Mouse (Mus musculus) embryonic facial prominence, embryonic 12.5 days (tissue): ENCODE data around the gene Arl5a. TPM values are rescaled to one million over a fixed set of nuclear protein-coding genes. Genes with fewer than 3 reads are reported as not detected.

Experiments used
- ATAC-seq: fragments of 200-750 bp; cut with Nextera tagmentation; 2 replicates; pipeline ENCODE4 v1.8.0; 2017; ENCODE audit not compliant: insufficient number of reproducible peaks, insufficient read depth, low FRiP score, low TSS enrichment
- H3K27ac ChIP-seq: fragments of 300-500 bp; sonication (generic); 2 replicates; pipeline ENCODE4 v1.5.1; 2016; ENCODE audit warnings: mild to moderate bottlenecking
- H3K27me3 ChIP-seq: fragments of 300-500 bp; sonication (generic); 2 replicates; pipeline ENCODE4 v1.6.1; 2016; ENCODE audit warnings: mild to moderate bottlenecking, moderate library complexity
- H3K36me3 ChIP-seq: fragments of 300-500 bp; sonication (generic); 2 replicates; pipeline ENCODE4 v1.6.1; 2016; ENCODE audit warnings: mild to moderate bottlenecking
- H3K4me1 ChIP-seq: fragments of 300-500 bp; sonication (generic); 2 replicates; pipeline ENCODE4 v1.6.1; 2016
- H3K4me2 ChIP-seq: fragments of 300-500 bp; sonication (generic); replicated peaks from 2 replicates; pipeline ENCODE4 v1.6.1; 2016; ENCODE audit warnings: mild to moderate bottlenecking, moderate library complexity
- H3K4me3 ChIP-seq: fragments of 300-500 bp; sonication (generic); 2 replicates; pipeline ENCODE4 v1.5.1; 2016; ENCODE audit warnings: mild to moderate bottlenecking
- H3K9ac ChIP-seq: fragments of 300-500 bp; sonication (generic); 2 replicates; pipeline ENCODE4 v1.6.1; 2016; ENCODE audit warnings: mild to moderate bottlenecking, moderate library complexity
- H3K9me3 ChIP-seq: fragments of 300-500 bp; sonication (generic); 2 replicates; pipeline ENCODE4 v1.6.1; 2016; ENCODE audit warnings: mild to moderate bottlenecking, moderate library complexity
- WGBS: fragments of 180-500 bp; shearing (Covaris S2); methylation state at CpG from one replicate; pipeline ENCODE4 v1.1.7; 2016; 5-methylcytosine and 5-hydroxymethylcytosine counted together
- polyA plus RNA-seq: library from polyadenylated mRNA; unstranded; fragments of >200 nt; fragmentation: Nextera tagmentation; extraction: Ambion mirVana; gene quantifications from 2 replicates; pipeline ENCODE4 v1.2.1, GENCODE M21; 2016

Gene Arl5a
- polyA plus RNA-seq: 59.7 and 65.5 TPM in 2 replicates

GRCm38 (mm10) chr2:52424747-52425522 is at the start of gene Arl5a:
Arl5a (minus strand) TSS chr2:52424901.
- peak; percentile 91 for ATAC-seq
- H3K27me3 ChIP-seq: no peaks in the 10 kb centered on the region
- peak within 1 kb of the TSS; percentile 74 for H3K4me2 ChIP-seq
- H3K27ac ChIP-seq: peak within 1 kb of the TSS; percentile 92
- H3K4me3 ChIP-seq: peak within 1 kb of the TSS; percentile 95
- H3K9me3 ChIP-seq: no peaks in the 10 kb centered on the region
- H3K36me3 ChIP-seq: no peaks in the 10 kb centered on the region
- H3K9ac ChIP-seq: peak within 1 kb of the TSS; percentile 95
- WGBS: 1% methylated on average over 52 of the region's 57 CpGs
- peaks cover 20% of the 10 kb centered on the region for H3K4me1 ChIP-seq

- H3K4me1 ChIP-seq: peaks cover 4% of the 10 kb centered on the region; the same call in 1 of the 2 replicates
- no peaks in the 10 kb centered on the region for H3K9me3 ChIP-seq
- H3K4me3 ChIP-seq: no peak overlapping the region
- 0 out of 2 replicates have a peak overlapping the region, but pooled peaks have one; percentile 6 for H3K27ac ChIP-seq
- H3K4me2 ChIP-seq: no peak overlapping the region
- ATAC-seq: peak; percentile 77
- no peaks in the 10 kb centered on the region for H3K36me3 ChIP-seq
- 17% methylated on average over 4 of the region's 4 CpGs for WGBS
- H3K27me3 ChIP-seq: peaks cover 12% of the 10 kb centered on the region; the same call in 1 of the 2 replicates
- no peak overlapping the region for H3K9ac ChIP-seq
These were observed 47.0 kb upstream of the Arl5a start for GRCm38 (mm10) chr2:52471545-52472291.

GRCm38 (mm10) chr2:52470044-52470560 is 45.4 kb upstream of the Arl5a start:
- no peak overlapping the region for H3K4me3 ChIP-seq
- H3K4me2 ChIP-seq: no peak overlapping the region
- peaks cover 4% of the 10 kb centered on the region; the same call in 1 of the 2 replicates for H3K27me3 ChIP-seq
- peaks cover 4% of the 10 kb centered on the region; the same call in 1 of the 2 replicates for H3K4me1 ChIP-seq
- H3K36me3 ChIP-seq: no peaks in the 10 kb centered on the region
- 80% methylated on average over 4 of the region's 4 CpGs for WGBS
- H3K9me3 ChIP-seq: no peaks in the 10 kb centered on the region
- H3K27ac ChIP-seq: no peak overlapping the region
- ATAC-seq: no peak
- no peak overlapping the region for H3K9ac ChIP-seq

- no peak for ATAC-seq
- H3K27me3 ChIP-seq: no peaks in the 10 kb centered on the region
These were observed 42.9 kb upstream of the Arl5a start for GRCm38 (mm10) chr2:52467629-52468028.

GRCm38 (mm10) chr2:52461206-52461967 is 36.7 kb upstream of the Arl5a start:
- ATAC-seq: no peak
- Histone ChIP-seq H3K27me3 (no peaks in the 10 kb centered on the region), H3K9ac (no peak overlapping the region), H3K36me3 (no peaks in the 10 kb centered on the region), H3K4me3 (no peak overlapping the region), H3K27ac (no peak overlapping the region), H3K4me2 (no peak overlapping the region), H3K4me1 (no peaks in the 10 kb centered on the region), H3K9me3 (no peaks in the 10 kb centered on the region)
- 93% methylated on average over 12 of the region's 12 CpGs for WGBS

More at GRCm38 (mm10) chr2:52467629-52468028, 42.9 kb upstream of the Arl5a start:
- no peaks in the 10 kb centered on the region for H3K9me3 ChIP-seq
- no peak overlapping the region for H3K9ac ChIP-seq
- WGBS: 76% methylated on average over 6 of the region's 6 CpGs
- H3K4me1 ChIP-seq: peaks cover 4% of the 10 kb centered on the region; the same call in 1 of the 2 replicates
- no peak overlapping the region for H3K27ac ChIP-seq
- H3K4me3 ChIP-seq: no peak overlapping the region
- H3K36me3 ChIP-seq: no peaks in the 10 kb centered on the region
- H3K4me2 ChIP-seq: no peak overlapping the region

GRCm38 (mm10) chr2:52455606-52456479 is 31.1 kb upstream of the Arl5a start:
- WGBS: 61% methylated on average over 7 of the region's 7 CpGs
- Histone ChIP-seq H3K27me3 (no peaks in the 10 kb centered on the region), H3K4me1 (no peaks in the 10 kb centered on the region; the same call in 1 of the 2 replicates), H3K36me3 (no peaks in the 10 kb centered on the region), H3K4me3 (no peak overlapping the region), H3K27ac (no peak overlapping the region), H3K4me2 (no peak overlapping the region), H3K9me3 (no peaks in the 10 kb centered on the region), H3K9ac (no peak overlapping the region)
- no peak for ATAC-seq

GRCm38 (mm10) chr2:52449818-52450217 is 25.1 kb upstream of the Arl5a start:
- Histone ChIP-seq H3K36me3 (no peaks in the 10 kb centered on the region), H3K9ac (no peak overlapping the region), H3K9me3 (no peaks in the 10 kb centered on the region), H3K27ac (no peak overlapping the region), H3K27me3 (no peaks in the 10 kb centered on the region), H3K4me2 (no peak overlapping the region), H3K4me3 (no peak overlapping the region), H3K4me1 (no peaks in the 10 kb centered on the region; the same call in 1 of the 2 replicates)
- WGBS: 86% methylated on average over 8 of the region's 8 CpGs
- ATAC-seq: no peak

GRCm38 (mm10) chr2:52448916-52449315 is 24.2 kb upstream of the Arl5a start:
- no peaks in the 10 kb centered on the region for H3K4me1 ChIP-seq
- no peaks in the 10 kb centered on the region for H3K9me3 ChIP-seq
- no peak overlapping the region for H3K4me2 ChIP-seq
- no peaks in the 10 kb centered on the region for H3K36me3 ChIP-seq
- H3K9ac ChIP-seq: no peak overlapping the region
- 80% methylated on average over 1 of the region's 1 CpGs for WGBS
- ATAC-seq: no peak
- no peaks in the 10 kb centered on the region for H3K27me3 ChIP-seq
- H3K4me3 ChIP-seq: no peak overlapping the region
- H3K27ac ChIP-seq: no peak overlapping the region

- no peaks in the 10 kb centered on the region for H3K27me3 ChIP-seq
- 69% methylated on average over 5 of the region's 5 CpGs for WGBS
- H3K9ac ChIP-seq: no peak overlapping the region
- no peak for ATAC-seq
- H3K4me3 ChIP-seq: no peak overlapping the region
- no peak overlapping the region for H3K27ac ChIP-seq
- H3K4me2 ChIP-seq: no peak overlapping the region
- H3K36me3 ChIP-seq: no peaks in the 10 kb centered on the region
- 0 out of 2 replicates have a peak, but pooled peaks cover 3% of the 10 kb centered on the region for H3K4me1 ChIP-seq
- H3K9me3 ChIP-seq: no peaks in the 10 kb centered on the region
These were observed 21.9 kb upstream of the Arl5a start for GRCm38 (mm10) chr2:52446648-52447047.

- Histone ChIP-seq H3K4me3 (no peak overlapping the region), H3K4me1 (0 out of 2 replicates have a peak, but pooled peaks cover 3% of the 10 kb centered on the region), H3K4me2 (no peak overlapping the region), H3K27ac (peak overlapping the region; percentile 54; the same call in 1 of the 2 replicates), H3K27me3 (no peaks in the 10 kb centered on the region), H3K9ac (no peak overlapping the region), H3K36me3 (no peaks in the 10 kb centered on the region), H3K9me3 (no peaks in the 10 kb centered on the region)
- 34% methylated on average over 5 of the region's 5 CpGs for WGBS
- ATAC-seq: 0 out of 2 replicates have a peak, but pooled peaks have one; percentile 10
These were observed 17.4 kb upstream of the Arl5a start for GRCm38 (mm10) chr2:52442125-52442524.
